Mouse (Mus musculus) cerebellum, adult 9-11 months (tissue): Measurements from ENCODE around the gene Stx1b.
A peak's percentile ranks its signal among the peaks of the same experiment; 100 is the strongest.
"Not testable (repeated sequence)": the region's sequence is repeated elsewhere in the genome, so short reads cannot be mapped to it uniquely, and the experiment has no call there.

Experiments used
- DNase-seq: peaks from one replicate; pipeline ENCODE4 v3.0.0; 2022

Gene Stx1b

GRCm38 (mm10) chr7:127775837-127776236, 48.5 kb downstream of the Stx1b start:
- not testable (repeated sequence) for DNase-seq

- peak; percentile 84 for DNase-seq
Observed at GRCm38 (mm10) chr7:127773664-127774384, 50.5 kb downstream of the Stx1b start.

- no peak for DNase-seq
Observed at GRCm38 (mm10) chr7:127772557-127772956, 51.8 kb downstream of the Stx1b start.

GRCm38 (mm10) chr7:127772080-127772479, 52.3 kb downstream of the Stx1b start:
- no peak for DNase-seq

- peak; percentile 42 for DNase-seq
Observed at GRCm38 (mm10) chr7:127771262-127771661, 53.1 kb downstream of the Stx1b start.

GRCm38 (mm10) chr7:127770039-127770905, 54.1 kb downstream of the Stx1b start:
- peak; percentile 42 for DNase-seq

- DNase-seq, result peak; percentile 87
Observed at GRCm38 (mm10) chr7:127769651-127770038, 54.7 kb downstream of the Stx1b start, which contains the start of gene Orai3. TSS of gene Orai3 (plus strand) at chr7:127769815.

GRCm38 (mm10) chr7:127768997-127769593, 55.3 kb downstream of the Stx1b start:
- peak; percentile 94 for DNase-seq

- DNase-seq, result peak; percentile 65
Observed at GRCm38 (mm10) chr7:127768346-127768996, 55.9 kb downstream of the Stx1b start.

- DNase-seq, result peak; percentile 67
Observed at GRCm38 (mm10) chr7:127767671-127768345, 56.5 kb downstream of the Stx1b start.

GRCm38 (mm10) chr7:127766851-127767609, 57.3 kb downstream of the Stx1b start:
- DNase-seq, result no peak

GRCm38 (mm10) chr7:127765756-127766155, 58.6 kb downstream of the Stx1b start:
- no peak for DNase-seq

- no peak for DNase-seq
Observed at GRCm38 (mm10) chr7:127763642-127764041, 60.7 kb downstream of the Stx1b start.

- peak; percentile 73 for DNase-seq
Observed at GRCm38 (mm10) chr7:127761026-127761425, 63.3 kb downstream of the Stx1b start.

- no peak for DNase-seq
Observed at GRCm38 (mm10) chr7:127760478-127760877, 63.9 kb downstream of the Stx1b start.

GRCm38 (mm10) chr7:127759716-127760115, 64.6 kb downstream of the Stx1b start:
- no peak for DNase-seq
